Mouse (Mus musculus): Measurements from ENCODE around the gene Mknk1. TPM values are rescaled to one million over a fixed set of nuclear protein-coding genes. Genes with fewer than 3 reads are reported as not detected.

The Mknk1 gene
- polyA plus RNA-seq, 1 experiment from 2014 or later = 26.5 TPM

DNA sequence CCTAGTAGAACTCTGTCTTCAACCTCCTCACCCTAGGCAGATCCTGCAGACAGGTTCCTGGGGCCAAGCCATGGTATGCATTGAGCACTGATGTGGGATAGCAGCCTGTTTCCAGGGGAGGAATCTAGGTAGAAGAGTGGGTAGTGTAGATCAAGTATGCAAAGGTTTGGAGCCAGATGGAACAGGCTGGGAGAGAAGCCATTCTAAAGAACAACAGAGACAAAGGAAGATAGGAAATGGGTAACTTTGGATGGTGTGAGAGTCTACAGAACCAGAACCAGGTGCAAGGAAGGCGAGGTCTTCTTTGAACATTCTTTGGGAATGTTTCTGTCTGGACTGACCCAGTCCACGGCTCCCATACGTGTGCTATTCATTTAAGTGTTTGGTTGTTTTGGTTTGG lies 11.9 kb upstream of the Mknk1 start:
- Histone ChIP-seq H3K27ac (no peak overlapping the region), H3K4me1 (peaks cover 13% of the 10 kb centered on the region), H3K4me3 (peak overlapping the region; percentile 81; the same call in 1 of the 2 replicates), H3K9ac (no peak overlapping the region), H3K9me3 (no peaks in the 10 kb centered on the region), H3K36me3 (peaks cover 8% of the 10 kb centered on the region; the same call in 1 of the 2 replicates), H3K4me2 (replicated peaks) (peak overlapping the region; percentile 73; the same call in 1 of the 2 replicates), H3K27me3 (0 out of 2 replicates have a peak, but pooled peaks cover 5% of the 10 kb centered on the region)
- no peak for ATAC-seq (ENCODE audit: insufficient number of reproducible peaks, insufficient read depth, low FRiP score, low TSS enrichment)
- 61% methylated on average over 3 of the region's 3 CpGs for WGBS

DNA sequence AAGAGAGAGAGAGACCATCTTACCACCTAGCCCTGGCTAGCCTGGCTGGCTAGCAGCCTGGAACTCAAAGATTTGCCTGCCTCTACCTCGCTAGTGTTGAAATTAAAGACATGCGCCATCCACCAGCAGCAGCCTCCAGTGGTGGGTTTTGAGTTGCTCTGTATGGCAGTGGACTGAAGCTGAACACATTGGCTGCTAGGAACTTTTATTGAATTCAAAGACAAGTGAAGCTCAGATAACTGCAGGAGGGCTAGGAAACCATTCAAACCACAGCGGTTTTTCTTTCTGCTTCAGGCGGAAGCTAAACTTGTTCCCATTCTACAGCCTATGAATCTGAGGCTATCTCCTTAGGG lies 11.5 kb upstream of the Mknk1 start:
- WGBS = 3% methylated on average over 4 of the region's 4 CpGs
- ATAC-seq (ENCODE audit: insufficient number of reproducible peaks, insufficient read depth, low FRiP score, low TSS enrichment) = no peak
- Histone ChIP-seq H3K4me3 (peak overlapping the region; percentile 81), H3K27ac (peak overlapping the region; percentile 65; the same call in 1 of the 2 replicates), H3K9me3 (no peaks in the 10 kb centered on the region), H3K4me1 (peaks cover 13% of the 10 kb centered on the region), H3K4me2 (replicated peaks) (peak overlapping the region; percentile 73), H3K9ac (peak overlapping the region; percentile 79), H3K27me3 (0 out of 2 replicates have a peak, but pooled peaks cover 5% of the 10 kb centered on the region), H3K36me3 (peaks cover 13% of the 10 kb centered on the region; the same call in 1 of the 2 replicates)

DNA sequence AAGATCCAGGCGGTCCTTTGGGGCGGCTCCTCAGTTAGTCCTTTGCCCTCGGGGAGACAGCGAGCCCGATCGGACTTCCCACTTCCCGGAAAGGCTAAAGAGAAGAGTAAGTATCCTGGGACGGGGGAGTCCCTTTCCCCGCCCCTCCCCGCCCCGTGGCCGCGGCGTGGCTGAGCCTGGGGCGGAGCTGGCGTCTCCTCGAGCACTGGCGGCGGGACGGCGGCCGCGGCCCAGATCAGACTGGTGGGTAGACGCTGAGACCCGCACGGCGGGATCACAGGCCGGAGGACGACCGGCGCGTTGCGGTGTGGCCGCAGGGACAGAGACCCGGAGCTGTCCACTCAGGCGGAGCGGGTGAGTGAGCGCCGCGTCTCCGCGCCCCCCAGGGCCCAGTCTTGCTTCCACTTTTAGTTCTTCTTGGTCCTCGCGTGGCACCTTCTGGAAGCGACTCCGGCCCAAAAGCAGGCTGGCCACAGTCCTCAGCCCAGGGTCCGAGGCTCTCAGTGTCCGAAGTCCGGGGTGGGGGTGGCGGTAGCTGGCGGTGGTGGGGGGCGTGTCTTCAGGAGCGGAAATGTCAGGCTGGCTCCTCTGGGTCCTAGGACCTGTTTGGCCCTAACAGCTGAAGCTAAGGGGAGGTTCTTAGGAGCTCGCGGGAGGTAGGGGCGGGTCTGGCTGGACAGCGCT lies 11.0 kb upstream of the Mknk1 start, which contains the start of gene Mob3c:
Mob3c (plus strand) TSS at position 205 of the 684 bp plus-strand sequence.
- Histone ChIP-seq H3K27ac (peak within 1 kb of the TSS; percentile 65), H3K4me1 (peaks cover 13% of the 10 kb centered on the region), H3K9ac (peak within 1 kb of the TSS; percentile 79), H3K36me3 (peaks cover 13% of the 10 kb centered on the region; the same call in 1 of the 2 replicates), H3K27me3 (0 out of 2 replicates have a peak, but pooled peaks cover 5% of the 10 kb centered on the region), H3K4me3 (peak within 1 kb of the TSS; percentile 81), H3K4me2 (replicated peaks) (peak within 1 kb of the TSS; percentile 73), H3K9me3 (no peaks in the 10 kb centered on the region)
- under 1% methylated on average over 57 of the region's 57 CpGs for WGBS
- peak; percentile 79 for ATAC-seq (ENCODE audit: insufficient number of reproducible peaks, insufficient read depth, low FRiP score, low TSS enrichment)

DNA sequence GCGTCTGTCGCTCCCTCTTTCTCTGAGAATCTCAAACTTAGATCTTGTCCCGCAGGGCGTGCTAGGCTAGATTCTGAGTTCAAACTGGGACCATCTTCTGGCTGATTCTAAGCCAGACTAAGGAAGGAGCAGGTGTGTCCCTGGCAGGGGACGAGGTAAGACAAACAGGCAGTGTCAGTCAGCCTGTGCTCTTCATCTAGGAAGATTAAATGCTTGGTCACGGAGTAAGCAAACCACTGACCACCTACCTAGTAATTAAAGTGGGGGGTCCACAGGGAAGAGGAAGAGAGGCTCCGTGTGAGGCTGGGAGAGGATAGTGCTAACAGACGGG lies 10.5 kb upstream of the Mknk1 start:
- peak overlapping the region; percentile 73 for H3K4me2 ChIP-seq (replicated peaks)
- H3K4me3 ChIP-seq = peak overlapping the region; percentile 81
- H3K27ac ChIP-seq = no peak overlapping the region
- peak overlapping the region; percentile 79; the same call in 1 of the 2 replicates for H3K9ac ChIP-seq
- H3K4me1 ChIP-seq = peaks cover 13% of the 10 kb centered on the region
- no peaks in the 10 kb centered on the region for H3K9me3 ChIP-seq
- peaks cover 13% of the 10 kb centered on the region; the same call in 1 of the 2 replicates for H3K36me3 ChIP-seq
- WGBS = 1% methylated on average over 8 of the region's 8 CpGs
- 0 out of 2 replicates have a peak, but pooled peaks cover 5% of the 10 kb centered on the region for H3K27me3 ChIP-seq
- peak; percentile 7; the same call in 1 of the 2 replicates for ATAC-seq (ENCODE audit: insufficient number of reproducible peaks, insufficient read depth, low FRiP score, low TSS enrichment)

DNA sequence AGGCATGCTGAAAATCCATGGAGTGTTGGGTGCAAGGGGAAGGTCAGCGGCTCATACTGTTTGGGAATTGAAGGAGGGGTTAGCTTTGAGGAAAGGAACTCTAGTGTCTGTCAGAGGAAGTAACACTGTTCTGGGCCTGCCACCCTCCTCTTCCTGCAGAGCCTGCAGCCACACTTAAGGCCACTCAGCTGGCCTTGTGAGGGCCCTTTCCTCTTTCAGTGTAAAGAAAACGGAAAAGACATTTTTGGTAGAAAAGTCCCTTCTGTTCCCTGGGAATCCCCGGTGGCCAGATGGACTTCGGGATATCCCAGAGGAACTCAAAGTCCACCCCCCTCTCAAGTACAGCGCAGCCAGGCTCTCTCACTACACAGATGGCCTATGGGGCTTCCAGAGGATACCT lies 8.5 kb upstream of the Mknk1 start:
- no peak overlapping the region for H3K4me2 ChIP-seq (replicated peaks)
- peaks cover 7% of the 10 kb centered on the region; the same call in 1 of the 2 replicates for H3K4me1 ChIP-seq

DNA sequence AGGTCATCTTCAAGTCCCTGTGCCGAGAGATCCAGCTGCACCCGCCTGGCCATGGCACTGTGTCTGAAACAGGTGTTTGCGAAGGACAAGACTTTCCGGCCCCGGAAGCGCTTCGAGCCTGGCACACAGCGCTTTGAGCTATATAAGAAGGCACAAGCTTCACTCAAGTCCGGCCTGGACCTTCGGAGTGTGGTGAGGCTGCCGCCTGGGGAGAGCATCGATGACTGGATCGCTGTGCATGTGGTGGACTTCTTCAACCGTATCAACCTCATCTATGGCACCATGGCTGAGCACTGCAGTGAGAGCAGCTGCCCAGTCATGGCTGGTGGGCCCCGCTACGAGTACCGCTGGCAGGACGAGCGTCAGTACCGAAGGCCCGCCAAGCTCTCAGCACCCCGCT lies 7.8 kb upstream of the Mknk1 start:
- H3K9me3 ChIP-seq = no peaks in the 10 kb centered on the region
- no peak overlapping the region for H3K9ac ChIP-seq
- no peak for ATAC-seq (ENCODE audit: insufficient number of reproducible peaks, insufficient read depth, low FRiP score, low TSS enrichment)
- WGBS = 93% methylated on average over 22 of the region's 22 CpGs
- H3K36me3 ChIP-seq = peaks cover 13% of the 10 kb centered on the region; the same call in 1 of the 2 replicates
- no peak overlapping the region for H3K4me2 ChIP-seq (replicated peaks)
- H3K27me3 ChIP-seq = 0 out of 2 replicates have a peak, but pooled peaks cover 5% of the 10 kb centered on the region
- H3K27ac ChIP-seq = no peak overlapping the region
- peaks cover 7% of the 10 kb centered on the region; the same call in 1 of the 2 replicates for H3K4me1 ChIP-seq
- H3K4me3 ChIP-seq = no peak overlapping the region

More for the DNA sequence above, 8.5 kb upstream of the Mknk1 start:
- Histone ChIP-seq H3K9me3 (no peaks in the 10 kb centered on the region), H3K27ac (no peak overlapping the region), H3K27me3 (0 out of 2 replicates have a peak, but pooled peaks cover 5% of the 10 kb centered on the region), H3K9ac (no peak overlapping the region), H3K4me3 (no peak overlapping the region), H3K36me3 (peaks cover 13% of the 10 kb centered on the region; the same call in 1 of the 2 replicates)
- WGBS = 75% methylated on average over 5 of the region's 5 CpGs
- ATAC-seq (ENCODE audit: insufficient number of reproducible peaks, insufficient read depth, low FRiP score, low TSS enrichment) = no peak

DNA sequence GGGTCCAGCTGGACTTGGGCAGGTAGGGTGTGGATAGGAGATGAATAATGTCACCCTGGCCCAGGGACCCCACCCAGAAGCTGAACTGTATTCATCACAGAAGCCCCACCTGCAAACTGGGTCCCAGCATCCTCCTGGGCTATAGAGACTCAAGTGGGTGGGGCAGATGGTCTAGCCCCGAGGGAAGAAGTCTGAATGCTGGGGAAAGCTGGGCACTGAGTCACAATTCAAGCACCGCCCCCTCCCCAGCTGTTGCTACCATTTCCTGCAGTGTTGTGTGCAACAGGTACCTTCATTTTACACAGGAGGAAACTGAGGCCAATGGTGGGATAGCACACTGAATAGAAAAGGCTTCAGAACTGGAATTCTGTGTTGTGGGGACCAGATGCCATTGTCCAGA lies 7.0 kb upstream of the Mknk1 start:
- ATAC-seq (ENCODE audit: insufficient number of reproducible peaks, insufficient read depth, low FRiP score, low TSS enrichment) = no peak
- Histone ChIP-seq H3K27me3 (0 out of 2 replicates have a peak, but pooled peaks cover 1% of the 10 kb centered on the region), H3K4me2 (replicated peaks) (no peak overlapping the region), H3K9me3 (no peaks in the 10 kb centered on the region), H3K9ac (no peak overlapping the region), H3K36me3 (peaks cover 13% of the 10 kb centered on the region; the same call in 1 of the 2 replicates), H3K4me1 (peaks cover 7% of the 10 kb centered on the region; the same call in 1 of the 2 replicates), H3K4me3 (no peak overlapping the region), H3K27ac (no peak overlapping the region)
- WGBS = 59% methylated on average over 2 of the region's 2 CpGs

DNA sequence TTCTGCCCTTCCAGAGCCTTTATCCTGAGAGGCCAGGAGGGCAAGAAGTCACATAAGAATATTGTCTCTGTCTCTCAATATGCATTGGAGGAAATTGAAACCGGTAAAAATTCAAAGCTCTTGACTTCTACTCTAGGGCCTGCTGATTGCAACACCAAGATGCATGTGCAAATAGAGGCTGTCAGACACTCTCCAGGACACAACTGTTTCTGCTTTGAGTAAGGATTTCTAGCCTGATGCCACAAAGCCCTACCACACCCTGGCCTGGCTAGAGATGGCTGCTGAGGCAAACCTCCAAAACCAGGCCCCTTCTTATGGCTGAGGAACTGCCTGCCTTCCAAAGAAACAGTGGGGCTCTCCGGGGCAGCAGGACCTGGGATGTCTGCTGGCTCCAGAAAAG lies 3.4 kb upstream of the Mknk1 start:
- Histone ChIP-seq H3K4me3 (no peak overlapping the region), H3K27me3 (no peaks in the 10 kb centered on the region), H3K9ac (no peak overlapping the region), H3K4me1 (peaks cover 11% of the 10 kb centered on the region), H3K27ac (no peak overlapping the region), H3K4me2 (replicated peaks) (no peak overlapping the region), H3K9me3 (no peaks in the 10 kb centered on the region), H3K36me3 (peaks cover 13% of the 10 kb centered on the region; the same call in 1 of the 2 replicates)
- 72% methylated on average over 2 of the region's 2 CpGs for WGBS
- ATAC-seq (ENCODE audit: insufficient number of reproducible peaks, insufficient read depth, low FRiP score, low TSS enrichment) = no peak

DNA sequence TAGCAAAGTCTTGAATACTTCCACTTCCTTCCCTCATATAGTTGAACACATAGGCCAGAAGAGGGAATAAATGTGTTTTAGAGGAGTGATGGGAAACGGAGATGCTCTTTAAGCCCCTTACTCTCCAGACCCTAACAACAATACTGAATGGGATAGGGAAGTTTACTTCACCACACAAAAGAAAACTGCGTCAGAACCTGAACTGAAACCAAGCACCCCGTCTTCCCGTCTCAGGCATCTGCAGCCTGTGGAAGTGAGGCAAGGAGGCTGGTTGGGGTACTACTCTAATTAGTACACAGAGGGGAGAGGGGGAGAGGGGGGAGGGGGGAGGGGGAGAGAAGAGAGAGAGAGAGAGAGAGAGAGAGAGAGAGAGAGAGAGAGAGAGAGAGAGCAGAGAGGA lies 802 bp upstream of the Mknk1 start:
- H3K9ac ChIP-seq = no peak overlapping the region
- peaks cover 11% of the 10 kb centered on the region for H3K4me1 ChIP-seq
- no peaks in the 10 kb centered on the region for H3K9me3 ChIP-seq
- peak overlapping the region; percentile 60 for H3K4me2 ChIP-seq (replicated peaks)
- no peak overlapping the region for H3K27ac ChIP-seq
- H3K27me3 ChIP-seq = no peaks in the 10 kb centered on the region
- 82% methylated on average over 4 of the region's 4 CpGs for WGBS
- H3K36me3 ChIP-seq = no peaks in the 10 kb centered on the region
- ATAC-seq (ENCODE audit: insufficient number of reproducible peaks, insufficient read depth, low FRiP score, low TSS enrichment) = no peak
- H3K4me3 ChIP-seq = no peak overlapping the region

DNA sequence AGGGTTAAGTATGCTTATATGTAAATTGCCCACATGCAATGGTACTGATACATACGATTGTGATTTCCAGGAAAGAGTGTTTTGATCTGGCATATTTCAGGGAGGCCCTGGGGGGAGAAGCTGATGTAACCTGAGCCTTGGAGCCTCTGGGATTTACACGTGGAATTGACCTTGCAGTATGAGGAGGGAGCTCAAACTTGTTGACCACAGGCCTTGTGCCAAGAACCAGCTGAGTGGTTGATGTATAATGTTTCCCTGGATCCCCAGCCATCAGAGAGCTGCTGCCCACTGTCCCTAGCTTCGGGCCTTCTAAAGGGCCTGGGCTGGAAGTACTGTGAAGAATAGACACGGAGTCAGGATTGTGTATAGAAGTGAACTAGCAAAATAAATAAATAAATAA lies 958 bp downstream of the Mknk1 start:
- Histone ChIP-seq H3K9ac (no peak overlapping the region), H3K4me1 (peaks cover 11% of the 10 kb centered on the region), H3K9me3 (no peaks in the 10 kb centered on the region), H3K36me3 (no peaks in the 10 kb centered on the region), H3K27ac (no peak overlapping the region), H3K4me2 (replicated peaks) (peak overlapping the region; percentile 60), H3K4me3 (peak overlapping the region; percentile 62), H3K27me3 (no peaks in the 10 kb centered on the region)
- no peak for ATAC-seq (ENCODE audit: insufficient number of reproducible peaks, insufficient read depth, low FRiP score, low TSS enrichment)
- WGBS = 40% methylated on average over 4 of the region's 4 CpGs

DNA sequence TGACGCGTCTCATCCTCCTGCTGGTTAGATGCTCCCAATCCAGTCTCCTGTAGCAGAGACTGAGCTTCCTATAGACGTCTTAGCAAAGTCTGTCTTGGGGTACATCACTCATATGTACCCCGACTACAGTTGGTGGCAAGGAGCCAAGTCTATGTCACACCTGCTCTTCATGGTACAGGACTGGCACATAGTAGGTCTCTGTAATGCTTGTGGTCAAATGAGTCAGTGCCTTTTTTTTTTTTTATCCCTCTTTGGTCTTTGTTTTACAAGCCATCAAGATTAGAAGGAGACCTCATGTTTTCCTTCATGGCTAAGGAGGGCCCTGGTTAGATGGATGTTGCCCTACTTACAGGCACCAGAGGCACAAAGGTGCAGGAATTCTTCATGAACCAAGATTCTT lies 1.8 kb downstream of the Mknk1 start:
- no peak overlapping the region for H3K9ac ChIP-seq
- no peaks in the 10 kb centered on the region for H3K36me3 ChIP-seq
- no peak overlapping the region for H3K4me3 ChIP-seq
- whole genome bisulfite sequencing = 87% methylated on average over 4 of the region's 4 CpGs
- H3K9me3 ChIP-seq = no peaks in the 10 kb centered on the region
- no peak overlapping the region for H3K4me2 ChIP-seq (replicated peaks)
- H3K27me3 ChIP-seq = no peaks in the 10 kb centered on the region
- peaks cover 11% of the 10 kb centered on the region for H3K4me1 ChIP-seq
- ATAC-seq (ENCODE audit: insufficient number of reproducible peaks, insufficient read depth, low FRiP score, low TSS enrichment) = no peak
- no peak overlapping the region for H3K27ac ChIP-seq

DNA sequence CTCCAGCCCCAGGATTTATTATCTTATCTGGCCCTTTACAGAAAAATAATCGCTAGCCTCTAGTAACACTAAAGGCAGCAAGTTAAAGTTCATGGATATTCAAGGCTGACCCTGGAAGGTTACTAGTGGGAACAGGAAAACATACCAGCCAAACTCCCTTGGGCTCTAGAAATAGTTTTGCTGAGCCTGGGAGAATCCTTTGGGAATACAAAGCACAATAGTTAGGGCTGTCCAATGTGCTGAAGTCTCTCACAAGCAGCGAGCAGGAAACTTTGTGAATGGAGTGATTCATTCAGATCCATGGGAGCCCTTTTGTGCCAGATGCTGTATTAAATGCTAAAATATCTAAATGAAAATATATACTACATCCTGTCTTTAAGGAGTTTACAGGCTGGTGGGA lies 7.7 kb downstream of the Mknk1 start:
- ATAC-seq (ENCODE audit: insufficient number of reproducible peaks, insufficient read depth, low FRiP score, low TSS enrichment) = no peak
- peaks cover 6% of the 10 kb centered on the region; the same call in 1 of the 2 replicates for H3K36me3 ChIP-seq
- no peaks in the 10 kb centered on the region for H3K9me3 ChIP-seq
- no peak overlapping the region for H3K27ac ChIP-seq
- no peak overlapping the region for H3K4me3 ChIP-seq
- no peak overlapping the region for H3K9ac ChIP-seq
- no peaks in the 10 kb centered on the region for H3K27me3 ChIP-seq
- WGBS = 37% methylated on average over 2 of the region's 2 CpGs
- H3K4me2 ChIP-seq (replicated peaks) = no peak overlapping the region
- H3K4me1 ChIP-seq = no peaks in the 10 kb centered on the region
